Mouse (Mus musculus): ENCODE measurements around the gene Stfa2l1. TPM values are rescaled to one million over a fixed set of nuclear protein-coding genes. Genes with fewer than 3 reads are reported as not detected.

Gene Stfa2l1
- polyA plus RNA-seq, 1 experiment from 2014 or later = 1.5 TPM

DNA sequence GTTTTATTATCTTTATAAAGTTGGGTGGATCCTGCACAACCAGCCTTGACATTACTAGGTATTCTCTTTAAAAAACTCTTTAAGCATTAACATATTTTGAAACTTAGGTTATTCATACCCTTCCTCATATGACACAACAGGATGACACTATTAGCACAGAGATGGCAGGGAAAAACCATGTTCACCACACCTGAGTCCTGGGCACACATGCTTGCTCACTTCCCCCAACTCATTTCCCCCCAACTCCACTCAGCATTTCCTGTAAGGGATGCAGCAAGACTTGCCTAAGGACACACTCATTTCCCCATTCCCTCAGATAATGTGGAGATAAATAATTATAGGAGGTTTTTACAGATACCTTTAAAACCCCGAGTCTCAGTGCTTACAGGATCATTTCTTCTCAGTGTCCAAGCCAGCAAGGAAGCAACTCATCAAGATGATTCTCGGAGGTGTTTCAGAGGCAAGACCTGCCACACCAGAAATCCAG, 53.4 kb downstream of the Stfa2l1 start, which contains the start of gene Gm5416:
Gene Gm5416, plus strand, starts transcription at position 437 of the 487 bp plus-strand sequence.
- Histone ChIP-seq H3K4me1 (no peaks in the 10 kb centered on the region), H3K27me3 (replicated peaks) (no peaks in the 10 kb centered on the region), H3K36me3 (no peaks in the 10 kb centered on the region), H3K9me3 (no peaks in the 10 kb centered on the region), H3K9ac (no peak within 1 kb of the TSS), H3K4me2 (replicated peaks) (no peak within 1 kb of the TSS), H3K27ac (no peak within 1 kb of the TSS), H3K4me3 (no peak within 1 kb of the TSS)
- no peak for ATAC-seq (ENCODE audit: low FRiP score, low read depth)
- WGBS = 84% methylated on average over 2 of the region's 2 CpGs

Other genes starting within 250 kb of the Stfa2l1 start
- gene Parp9, start 218.3 kb upstream of the Stfa2l1 start, polyA plus RNA-seq (2016; fragmentation: Nextera tagmentation; extraction: Ambion mirVana) = 2.3 and 2.8 TPM in 2 replicates
- 1.9 and 2.2 TPM in 2 replicates for gene Dtx3l, start 217.7 kb upstream of the Stfa2l1 start, polyA plus RNA-seq (2016; fragmentation: Nextera tagmentation; extraction: Ambion mirVana)
- 77.8 and 83.9 TPM in 2 replicates for gene Kpna1, start 178.1 kb upstream of the Stfa2l1 start, polyA plus RNA-seq (2016; fragmentation: Nextera tagmentation; extraction: Ambion mirVana)
- 11.2 and 11.5 TPM in 2 replicates for gene Wdr5b, start 115.6 kb upstream of the Stfa2l1 start, polyA plus RNA-seq (2016; fragmentation: Nextera tagmentation; extraction: Ambion mirVana)
- 162 and 187 TPM in 2 replicates for gene Fam162a, start 85.2 kb upstream of the Stfa2l1 start, polyA plus RNA-seq (2016; fragmentation: Nextera tagmentation; extraction: Ambion mirVana)
- gene Ccdc58, start 85.1 kb upstream of the Stfa2l1 start, polyA plus RNA-seq (2016; fragmentation: Nextera tagmentation; extraction: Ambion mirVana) = 47.7 and 64.5 TPM in 2 replicates
- 0.06 TPM in 1 of 2 replicates, not detected in the other for gene Csta1, start 25.6 kb upstream of the Stfa2l1 start, polyA plus RNA-seq (2016; fragmentation: Nextera tagmentation; extraction: Ambion mirVana)
- gene Gm5483, start 27.4 kb downstream of the Stfa2l1 start, polyA plus RNA-seq (2016; fragmentation: Nextera tagmentation; extraction: Ambion mirVana) = 1.5 and 2.6 TPM in 2 replicates
- gene Gm5416, start 53.6 kb downstream of the Stfa2l1 start, polyA plus RNA-seq (2016; fragmentation: Nextera tagmentation; extraction: Ambion mirVana) = not detected in 2 replicates
- gene 2010005H15Rik, start 64.7 kb downstream of the Stfa2l1 start, polyA plus RNA-seq (2016; fragmentation: Nextera tagmentation; extraction: Ambion mirVana) = not detected in 2 replicates
- gene Stfa1, start 120.1 kb downstream of the Stfa2l1 start, polyA plus RNA-seq (2016; fragmentation: Nextera tagmentation; extraction: Ambion mirVana) = 6.2 and 6.6 TPM in 2 replicates
- gene BC117090, start 177.5 kb downstream of the Stfa2l1 start, polyA plus RNA-seq (2016; fragmentation: Nextera tagmentation; extraction: Ambion mirVana) = not detected in 2 replicates
- 4.5 and 5.9 TPM in 2 replicates for gene BC100530, start 210.9 kb downstream of the Stfa2l1 start, polyA plus RNA-seq (2016; fragmentation: Nextera tagmentation; extraction: Ambion mirVana)